Mouse (Mus musculus) liver, embryonic 11.5 days (tissue): ENCODE measurements around the gene Lmod3. TPM values are rescaled to one million over a fixed set of nuclear protein-coding genes. Genes with fewer than 3 reads are reported as not detected.

Source experiments
- ATAC-seq: fragments of 200-750 bp; cut with Nextera tagmentation; replicated peaks from 2 replicates; pipeline ENCODE4 v1.8.0; 2017; ENCODE audit warnings: moderate number of reproducible peaks, mild to moderate bottlenecking, moderate TSS enrichment, moderate library complexity; ENCODE audit not compliant: low FRiP score
- DNase-seq: peaks from one replicate; pipeline ENCODE4 v3.0.0-alpha.2; 2017; ENCODE audit warnings: low spot score
- H3K27ac ChIP-seq: fragments of 300-500 bp; sonication (generic); 2 replicates; pipeline ENCODE4 v1.5.1; 2014; ENCODE audit warnings: mild to moderate bottlenecking, low read depth, low read length, control low read depth
- H3K27me3 ChIP-seq: fragments of 300-500 bp; sonication (generic); replicated peaks from 2 replicates; pipeline ENCODE4 v1.6.1; 2014; ENCODE audit warnings: low read length, mixed read lengths; ENCODE audit not compliant: control insufficient read depth, insufficient read depth
- H3K36me3 ChIP-seq: fragments of 300-500 bp; sonication (generic); 2 replicates; pipeline ENCODE4 v1.6.1; 2014; ENCODE audit warnings: mild to moderate bottlenecking, low read length, moderate library complexity, mixed read lengths; ENCODE audit not compliant: control insufficient read depth, insufficient read depth
- H3K4me1 ChIP-seq: fragments of 300-500 bp; sonication (generic); replicated peaks from 2 replicates; pipeline ENCODE4 v1.6.1; 2014; ENCODE audit warnings: low read length, mixed read lengths; ENCODE audit not compliant: control insufficient read depth, insufficient read depth
- H3K4me2 ChIP-seq: fragments of 300-500 bp; sonication (generic); 2 replicates; pipeline ENCODE4 v1.6.1; 2014; ENCODE audit warnings: mild to moderate bottlenecking, control low read depth, moderate library complexity
- H3K4me3 ChIP-seq: fragments of 300-500 bp; sonication (generic); 2 replicates; pipeline ENCODE4 v1.5.1; 2014; ENCODE audit warnings: low read depth, low read length, control low read depth
- H3K9ac ChIP-seq: fragments of 300-500 bp; sonication (generic); 2 replicates; pipeline ENCODE4 v1.6.1; 2014; ENCODE audit warnings: low read depth, low read length, control low read depth
- H3K9me3 ChIP-seq: fragments of 300-500 bp; sonication (generic); 2 replicates; pipeline ENCODE4 v1.6.1; 2016; ENCODE audit warnings: low read length, inconsistent platforms, mixed read lengths; ENCODE audit not compliant: control insufficient read depth
- WGBS: fragments of 180-500 bp; shearing (Covaris S2); extraction: QIAGEN DNeasy Blood & Tissue Kit; methylation state at CpG from one replicate; pipeline ENCODE4 v1.1.7; 2014; 5-methylcytosine and 5-hydroxymethylcytosine counted together
- polyA plus RNA-seq: library from polyadenylated mRNA; unstranded; fragments of >200 nt; fragmentation: Nextera tagmentation; extraction: Ambion mirVana; gene quantifications from 2 replicates; pipeline ENCODE4 v1.2.1, GENCODE M21; 2014

Gene Lmod3
- polyA plus RNA-seq, 1 experiment from 2014 or later, result not detected

DNA sequence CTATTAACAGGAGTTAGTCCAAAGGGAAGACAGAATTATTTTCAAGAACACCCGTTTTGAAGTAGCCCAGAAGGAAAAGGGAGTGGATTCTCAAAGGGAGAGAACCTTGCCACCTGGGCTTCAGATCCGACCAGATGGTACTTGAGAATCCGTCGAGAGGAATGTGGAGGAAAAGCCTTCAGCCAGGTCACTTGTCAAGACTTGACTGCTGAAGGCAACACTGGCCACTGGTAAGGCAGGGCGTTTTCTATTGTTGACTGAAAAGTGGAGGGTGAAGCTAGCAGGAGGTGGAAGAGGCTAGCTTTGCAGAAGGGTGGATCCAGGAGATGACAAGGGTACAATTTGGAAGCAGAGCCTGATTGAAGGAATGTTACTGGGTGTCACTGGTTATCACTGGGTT, 40.3 kb upstream of the Lmod3 start:
- Histone ChIP-seq H3K9me3 (no peaks in the 10 kb centered on the region), H3K27me3 (no peaks in the 10 kb centered on the region), H3K27ac (no peak overlapping the region), H3K4me3 (no peak overlapping the region), H3K4me1 (peaks cover 14% of the 10 kb centered on the region; the same call in 1 of the 2 replicates), H3K9ac (no peak overlapping the region), H3K36me3 (peaks cover 6% of the 10 kb centered on the region; the same call in 1 of the 2 replicates), H3K4me2 (no peak overlapping the region)
- ATAC-seq (no peak), DNase-seq (no peak)
- 76% methylated on average over 5 of the region's 5 CpGs for WGBS

DNA sequence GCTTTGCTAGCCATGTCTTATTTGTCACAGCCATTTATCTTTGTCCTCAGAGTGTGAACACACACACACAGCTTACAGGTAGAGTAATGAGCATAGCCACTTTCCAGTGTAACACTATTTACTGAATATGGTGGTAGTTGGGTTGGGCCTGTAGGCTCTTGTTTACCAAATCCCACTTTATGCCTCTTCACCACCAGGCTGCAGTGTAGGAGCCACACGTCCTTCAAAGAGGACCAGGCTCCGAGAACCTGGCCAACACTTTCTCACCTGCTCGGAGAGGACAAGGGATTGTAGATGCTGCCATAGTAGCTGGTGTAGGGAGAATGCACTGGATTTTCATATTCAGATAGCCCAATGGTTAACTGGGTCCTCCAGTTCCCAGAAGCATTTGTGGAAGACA, 39.5 kb upstream of the Lmod3 start:
- Histone ChIP-seq H3K27ac (no peak overlapping the region), H3K4me2 (no peak overlapping the region), H3K9ac (no peak overlapping the region), H3K4me3 (no peak overlapping the region), H3K9me3 (no peaks in the 10 kb centered on the region), H3K27me3 (no peaks in the 10 kb centered on the region), H3K36me3 (peaks cover 6% of the 10 kb centered on the region; the same call in 1 of the 2 replicates), H3K4me1 (peaks cover 14% of the 10 kb centered on the region; the same call in 1 of the 2 replicates)
- ATAC-seq (no peak), DNase-seq (no peak)
- WGBS, result 90% methylated on average over 3 of the region's 3 CpGs

DNA sequence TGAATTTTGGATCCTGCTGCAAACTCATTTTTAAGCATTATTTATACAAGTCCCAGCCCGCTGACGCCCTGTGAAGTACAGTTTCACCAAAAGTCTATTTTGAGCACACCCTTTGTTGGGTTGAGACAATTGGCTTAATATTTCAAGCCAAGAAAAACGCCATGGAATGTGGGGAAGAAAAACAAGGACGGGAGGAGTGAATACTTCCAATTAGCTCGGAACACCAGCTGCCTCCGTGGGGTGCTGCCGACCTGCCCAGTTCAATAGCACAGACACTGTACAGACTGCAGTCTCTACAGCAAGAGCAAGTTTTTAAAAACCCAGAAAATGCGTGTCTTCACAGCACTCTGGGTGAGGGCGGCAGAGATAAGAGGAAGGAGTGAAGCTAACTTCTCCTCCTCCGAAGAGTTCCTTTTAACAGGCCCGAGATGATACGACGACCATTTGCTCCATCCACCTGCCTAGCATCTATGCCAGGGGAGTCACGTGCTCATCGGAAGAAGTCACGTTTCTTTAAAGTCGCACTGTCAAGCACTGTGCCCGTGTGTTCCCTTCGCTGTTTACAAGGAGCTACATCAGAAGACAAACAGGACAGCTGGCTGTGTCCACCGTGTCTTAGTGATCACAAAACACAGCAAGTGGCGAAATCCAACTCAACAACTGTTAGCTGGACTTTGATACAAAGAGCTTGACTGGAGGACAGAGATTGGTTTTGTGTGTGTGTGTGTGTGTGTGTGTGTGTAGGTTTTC, 38.8 kb upstream of the Lmod3 start:
- Histone ChIP-seq H3K9me3 (no peaks in the 10 kb centered on the region), H3K27ac (no peak overlapping the region), H3K4me1 (peaks cover 14% of the 10 kb centered on the region; the same call in 1 of the 2 replicates), H3K27me3 (no peaks in the 10 kb centered on the region), H3K4me2 (no peak overlapping the region), H3K4me3 (no peak overlapping the region), H3K9ac (no peak overlapping the region), H3K36me3 (peaks cover 6% of the 10 kb centered on the region; the same call in 1 of the 2 replicates)
- ATAC-seq (no peak), DNase-seq (no peak)
- WGBS, result 64% methylated on average over 21 of the region's 21 CpGs

DNA sequence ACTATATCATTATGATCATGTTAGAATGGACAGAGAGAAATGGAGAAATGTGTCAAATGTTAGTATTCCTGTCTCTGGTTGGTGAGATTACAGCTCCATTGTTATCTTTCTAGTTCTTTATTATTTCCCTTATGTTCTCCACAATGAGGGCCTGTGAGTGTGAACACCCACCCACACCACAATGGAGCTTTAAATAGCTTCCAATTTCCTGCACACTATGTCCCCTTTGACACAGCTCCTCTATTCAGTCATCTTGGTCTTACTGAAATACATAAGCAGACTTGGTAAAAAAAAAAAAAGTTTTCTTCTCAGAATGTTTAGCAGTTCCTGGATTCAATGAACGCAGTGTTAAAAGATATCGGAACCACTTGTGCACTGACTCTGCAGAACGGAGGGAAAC, 38.1 kb upstream of the Lmod3 start:
- Histone ChIP-seq H3K9ac (no peak overlapping the region), H3K9me3 (no peaks in the 10 kb centered on the region), H3K27me3 (no peaks in the 10 kb centered on the region), H3K36me3 (peaks cover 6% of the 10 kb centered on the region; the same call in 1 of the 2 replicates), H3K4me1 (peaks cover 14% of the 10 kb centered on the region; the same call in 1 of the 2 replicates), H3K4me3 (no peak overlapping the region), H3K4me2 (no peak overlapping the region), H3K27ac (no peak overlapping the region)
- DNase-seq (no peak), ATAC-seq (peak; percentile 56; the same call in 1 of the 2 replicates)
- WGBS, result 71% methylated on average over 3 of the region's 3 CpGs

DNA sequence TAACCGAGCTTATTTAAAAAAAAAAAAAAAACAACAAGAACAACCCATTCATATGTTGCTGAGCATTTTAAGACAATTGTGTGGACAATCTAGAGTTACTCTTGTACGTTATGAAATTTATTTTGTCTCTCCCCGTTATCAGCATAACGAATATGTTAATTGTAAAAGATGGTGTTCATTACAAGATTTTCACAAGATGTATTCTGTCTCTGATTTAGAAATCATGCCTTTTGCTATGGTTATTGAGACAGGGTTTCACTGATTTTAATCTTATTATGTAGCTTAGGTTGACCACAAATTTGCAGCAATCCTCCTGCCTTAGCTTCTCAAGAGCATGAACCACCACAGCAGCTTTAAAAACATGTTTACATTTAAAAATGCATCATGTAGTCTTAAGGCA, 37.3 kb upstream of the Lmod3 start:
- Histone ChIP-seq H3K9ac (no peak overlapping the region), H3K9me3 (no peaks in the 10 kb centered on the region), H3K36me3 (peaks cover 6% of the 10 kb centered on the region; the same call in 1 of the 2 replicates), H3K27ac (no peak overlapping the region), H3K4me2 (no peak overlapping the region), H3K4me1 (peaks cover 14% of the 10 kb centered on the region; the same call in 1 of the 2 replicates), H3K27me3 (no peaks in the 10 kb centered on the region), H3K4me3 (no peak overlapping the region)
- ATAC-seq, result no peak
- WGBS, result 83% methylated on average over 4 of the region's 4 CpGs
- no peak for DNase-seq

DNA sequence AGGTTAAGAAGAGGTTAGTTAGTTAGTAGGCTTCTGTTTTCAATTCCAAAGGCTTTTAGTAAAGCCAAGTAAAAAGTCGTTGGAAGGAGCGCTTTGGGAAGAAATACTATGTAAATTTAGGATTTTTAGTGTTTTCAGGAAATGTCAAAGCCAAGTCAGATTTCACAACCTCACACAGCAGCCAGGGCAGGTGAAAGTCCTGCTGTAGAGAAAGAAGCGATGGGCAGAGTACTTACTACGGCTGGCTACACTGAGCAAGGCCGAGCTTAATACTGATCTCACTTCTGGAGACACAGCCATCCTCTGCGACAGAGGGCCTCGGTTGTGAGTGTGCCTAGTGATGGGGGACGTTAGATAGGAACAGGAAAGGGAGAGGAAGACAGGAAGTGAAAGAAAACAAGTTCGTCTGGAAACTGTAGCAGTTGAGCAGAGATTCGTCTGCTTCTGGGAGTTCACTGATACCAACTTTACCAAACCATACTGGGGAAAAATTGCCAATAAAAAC, 36.8 kb upstream of the Lmod3 start:
- Histone ChIP-seq H3K4me1 (peaks cover 14% of the 10 kb centered on the region; the same call in 1 of the 2 replicates), H3K27me3 (no peaks in the 10 kb centered on the region), H3K4me3 (no peak overlapping the region), H3K27ac (no peak overlapping the region; the same call in 1 of the 2 replicates), H3K9ac (no peak overlapping the region), H3K4me2 (no peak overlapping the region), H3K9me3 (no peaks in the 10 kb centered on the region), H3K36me3 (peaks cover 6% of the 10 kb centered on the region; the same call in 1 of the 2 replicates)
- DNase-seq, result no peak
- ATAC-seq, result no peak
- WGBS, result 49% methylated on average over 10 of the region's 10 CpGs

DNA sequence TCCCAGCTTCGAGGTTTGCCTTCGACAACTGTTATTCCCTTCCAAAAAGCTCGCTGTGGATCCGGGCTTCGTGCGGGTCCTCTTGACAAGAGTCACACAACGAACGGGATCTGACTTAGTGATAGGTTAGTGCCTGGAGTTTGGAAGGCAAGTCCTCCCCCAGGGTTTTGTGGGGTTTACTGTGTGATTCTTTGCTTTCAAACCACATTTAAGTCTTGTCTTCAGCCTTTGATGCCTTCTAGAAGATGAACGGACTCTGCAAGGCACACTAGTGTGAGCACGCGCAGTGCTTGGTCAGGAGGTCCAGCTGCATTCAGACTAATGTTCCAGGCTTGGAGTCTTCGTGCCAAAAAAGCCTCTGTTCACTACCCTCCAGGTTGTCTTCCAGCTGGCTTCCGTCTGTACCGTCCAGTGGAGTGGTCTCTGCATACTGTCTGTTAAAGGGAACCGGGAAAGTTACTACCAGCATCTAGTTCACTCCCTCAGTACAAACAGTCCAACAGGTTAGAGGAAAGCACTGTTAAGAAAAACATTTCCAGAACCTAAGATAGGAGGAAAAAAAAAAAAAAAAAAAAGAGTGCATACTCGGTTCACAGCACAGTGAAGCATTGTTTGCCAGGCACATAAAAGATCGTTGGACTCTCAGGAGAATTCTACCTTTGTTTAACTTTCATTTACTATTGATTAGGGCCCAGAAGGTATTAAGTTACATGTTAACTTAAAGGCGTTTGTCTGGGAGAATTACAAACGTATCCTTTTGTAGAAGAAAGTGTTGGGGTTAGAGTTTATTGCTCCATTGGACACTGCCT, 35.7 kb upstream of the Lmod3 start:
- 83% methylated on average over 19 of the region's 19 CpGs for WGBS
- Histone ChIP-seq H3K27me3 (no peaks in the 10 kb centered on the region), H3K4me3 (no peak overlapping the region), H3K27ac (no peak overlapping the region), H3K4me2 (no peak overlapping the region), H3K9ac (no peak overlapping the region), H3K36me3 (peaks cover 6% of the 10 kb centered on the region; the same call in 1 of the 2 replicates), H3K4me1 (peaks cover 14% of the 10 kb centered on the region; the same call in 1 of the 2 replicates), H3K9me3 (no peaks in the 10 kb centered on the region)
- ATAC-seq (no peak), DNase-seq (no peak)

DNA sequence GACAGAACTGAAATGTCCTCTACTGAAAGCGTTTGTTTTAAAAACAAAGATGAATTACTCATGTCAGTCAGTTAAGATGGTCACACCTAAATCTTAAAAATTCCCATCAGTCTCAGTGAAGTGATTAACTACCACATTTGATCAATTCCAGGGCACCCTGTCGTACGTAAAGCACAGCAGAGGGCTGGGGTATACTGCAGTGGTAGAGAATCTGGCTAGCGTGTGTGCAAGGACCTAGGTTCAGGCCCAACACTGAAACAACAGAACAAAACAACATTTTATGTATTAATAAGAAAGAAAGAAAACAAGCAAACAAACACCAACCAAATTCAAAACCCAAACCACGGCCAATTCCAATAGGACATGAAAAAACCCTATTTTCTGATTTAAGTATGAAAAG, 33.8 kb upstream of the Lmod3 start:
- Histone ChIP-seq H3K36me3 (no peaks in the 10 kb centered on the region; the same call in 1 of the 2 replicates), H3K9me3 (no peaks in the 10 kb centered on the region), H3K9ac (no peak overlapping the region), H3K27me3 (no peaks in the 10 kb centered on the region), H3K4me3 (no peak overlapping the region), H3K4me1 (peaks cover 9% of the 10 kb centered on the region; the same call in 1 of the 2 replicates), H3K27ac (no peak overlapping the region), H3K4me2 (no peak overlapping the region)
- 83% methylated on average over 5 of the region's 5 CpGs for WGBS
- no peak for ATAC-seq
- DNase-seq, result no peak
